In genomic region chr9:116146235-116146634, GRCm38 (mm10) we compare ENCODE assay signal across 10 mouse cellular contexts. TPM values are rescaled to one million over a fixed set of nuclear protein-coding genes. Genes with fewer than 3 reads are reported as not detected.
DNase-seq lines count a peak whose midpoint lies in the region; ATAC-seq and TF ChIP-seq lines count a peak whose summit lies in the region.
"Had no signal": no experiment of that assay in that cellular context is flagged by ENCODE, and none has a peak within 500 bp of the region (broad histone marks: within the 10 kb centered on the region; RNA-seq: fewer than 3 reads in every experiment).

No protein-coding gene starts in this region.

- TF ChIP-seq POLR2A in CH12.LX (IDR thresholded peaks at IDR 0.05; ENCODE audit: low read depth, low read length) = no peak; the same call in 1 of the 2 replicates

- no peak for TF ChIP-seq CTCF in CH12.LX (conservative IDR thresholded peaks at IDR 0.05 in 1 of 2, IDR thresholded peaks at IDR 0.05 in 1 of 2; ENCODE audit: low read depth in 2 of 2, low read length in 2 of 2)

- DNase-seq in CH12.LX (ENCODE audit: extremely low read depth) = no peak
- no peak for DNase-seq in embryonic facial prominence, embryonic 10.5 days (ENCODE audit: low spot score)
- DNase-seq in cerebellum, postnatal 25 days = no peak
- DNase-seq in thymus, postnatal 4 days = no peak
- DNase-seq in adrenal gland, postnatal 4 days (ENCODE audit: low spot score in 2 of 2) = no peak
- DNase-seq in cerebellum, adult 9-10 months = no peak

- H3K27ac ChIP-seq in CH12.LX (ENCODE audit: insufficient read depth, low read depth) = peak overlapping the region; percentile 78
- peak overlapping the region; percentile 63 for H3K27ac ChIP-seq in embryonic facial prominence, embryonic 10.5 days (replicated peaks)
- H3K27ac ChIP-seq in hindbrain, embryonic 13.5 days = 0 out of 2 replicates have a peak overlapping the region, but pooled peaks have one; percentile 18
- H3K27ac ChIP-seq in liver, embryonic 12.5 days = peak overlapping the region; percentile 53
- H3K27ac ChIP-seq: liver, embryonic 14.5 days had no signal

- ATAC-seq in hindbrain, embryonic 13.5 days (ENCODE audit: low FRiP score) = no peak
- ATAC-seq in liver, embryonic 12.5 days = no peak

- peak overlapping the region; percentile 71; the same call in 1 of the 2 replicates for H3K9ac ChIP-seq in CH12.LX (ENCODE audit: insufficient read depth, low read depth)
- 0 out of 2 replicates have a peak overlapping the region, but pooled peaks have one; percentile 20 for H3K9ac ChIP-seq in hindbrain, embryonic 13.5 days
- H3K9ac ChIP-seq in liver, embryonic 12.5 days = no peak overlapping the region
- H3K9ac ChIP-seq: liver, embryonic 14.5 days had no signal

- H3K4me1 ChIP-seq in CH12.LX (ENCODE audit: control insufficient read depth in 1 of 2, insufficient read depth in 2 of 2) = peaks cover 11 to 67% of the 10 kb centered on the region in 2 experiments
- H3K4me1 ChIP-seq in embryonic facial prominence, embryonic 10.5 days = peaks cover 50% of the 10 kb centered on the region
- no peaks in the 10 kb centered on the region; the same call in 1 of the 2 replicates for H3K4me1 ChIP-seq in hindbrain, embryonic 13.5 days (replicated peaks)
- peaks cover 41% of the 10 kb centered on the region for H3K4me1 ChIP-seq in liver, embryonic 12.5 days

- peak overlapping the region; percentile 32 to 50 (median 48) for H3K4me3 ChIP-seq in CH12.LX (replicated peaks in 1 of 3; ENCODE audit: low read depth in 2 of 3, low read length in 2 of 3, poor library complexity in 1 of 3)
- H3K4me3 ChIP-seq in embryonic facial prominence, embryonic 10.5 days = no peak overlapping the region
- no peak overlapping the region for H3K4me3 ChIP-seq in hindbrain, embryonic 13.5 days
- H3K4me3 ChIP-seq in liver, embryonic 12.5 days = no peak overlapping the region

- H3K4me2 ChIP-seq in CH12.LX (ENCODE audit: insufficient read depth, low read depth, poor library complexity, severe bottlenecking) = peak overlapping the region; percentile 79
- H3K4me2 ChIP-seq in hindbrain, embryonic 13.5 days = no peak overlapping the region
- H3K4me2 ChIP-seq in liver, embryonic 12.5 days = no peak overlapping the region; the same call in 1 of the 2 replicates

- TF ChIP-seq RAD21 in CH12.LX (IDR thresholded peaks at IDR 0.05; ENCODE audit: low read depth, low read length) = no peak

- in situ Hi-C loops in CH12.LX (cut with MboI; ENCODE audit: low pct_ligation_motif_present, low pct_unique_long_range_greater_than_20kb, low sequenced_read_pairs) = no loop called here

- peaks cover 91% of the 10 kb centered on the region for H3K79me2 ChIP-seq in CH12.LX (replicated peaks; ENCODE audit: control insufficient read depth, extremely low read depth, insufficient read depth, poor library complexity, severe bottlenecking)

- dilution Hi-C loops in CH12.LX (cut with MboI; ENCODE audit: extremely low pct_ligation_motif_present, extremely low pct_unique_long_range_greater_than_20kb, low sequenced_read_pairs) = no loop called here

- WGBS in embryonic facial prominence, embryonic 10.5 days = 65% methylated on average over 9 of the region's 9 CpGs
- WGBS in hindbrain, embryonic 13.5 days = 61% methylated on average over 9 of the region's 9 CpGs
- WGBS in liver, embryonic 12.5 days (ENCODE audit: insufficient replicate concordance) = 26% methylated on average over 9 of the region's 9 CpGs

- no peaks in the 10 kb centered on the region for H3K9me3 ChIP-seq in CH12.LX (replicated peaks; ENCODE audit: low read length)
- no peaks in the 10 kb centered on the region for H3K9me3 ChIP-seq in embryonic facial prominence, embryonic 10.5 days
- no peaks in the 10 kb centered on the region for H3K9me3 ChIP-seq in hindbrain, embryonic 13.5 days
- no peaks in the 10 kb centered on the region for H3K9me3 ChIP-seq in liver, embryonic 12.5 days (replicated peaks)

- no peak for TF ChIP-seq EP300 in CH12.LX (IDR thresholded peaks at IDR 0.05; ENCODE audit: low read length)

- H3K27me3 ChIP-seq in CH12.LX (replicated peaks) = no peaks in the 10 kb centered on the region
- H3K27me3 ChIP-seq in embryonic facial prominence, embryonic 10.5 days (replicated peaks; ENCODE audit: low read depth, poor library complexity, severe bottlenecking) = no peaks in the 10 kb centered on the region
- H3K27me3 ChIP-seq in hindbrain, embryonic 13.5 days = no peaks in the 10 kb centered on the region
- no peaks in the 10 kb centered on the region for H3K27me3 ChIP-seq in liver, embryonic 12.5 days (replicated peaks)

- H3K36me3 ChIP-seq in CH12.LX (replicated peaks in 1 of 2; ENCODE audit: control insufficient read depth in 1 of 2, insufficient read depth in 1 of 2, low read length in 1 of 2) = peaks cover 32 to 75% of the 10 kb centered on the region in 2 experiments
- H3K36me3 ChIP-seq in embryonic facial prominence, embryonic 10.5 days (replicated peaks) = no peaks in the 10 kb centered on the region
- no peaks in the 10 kb centered on the region for H3K36me3 ChIP-seq in hindbrain, embryonic 13.5 days
- H3K36me3 ChIP-seq in liver, embryonic 12.5 days = no peaks in the 10 kb centered on the region

TF ChIP-seq in CH12.LX, 34 proteins besides CTCF, POLR2A, EP300 and RAD21:
- TF ChIP-seq ZNF384 (IDR thresholded peaks at IDR 0.05; ENCODE audit: low read depth, low read length) (no peak), HCFC1 (IDR thresholded peaks at IDR 0.05; ENCODE audit: low read depth, low read length) (0 out of 2 replicates have a peak, but pooled peaks have one; percentile 12)

RNA-seq across cellular contexts. Expression of gene Tgfbr2, which starts 28.9 kb away (rescaled TPM):
- total RNA-seq in CH12.LX (2012; rRNA removed) = 43.0 and 46.3 TPM in 2 replicates
- 19.6 and 21.2 TPM in 2 replicates for total RNA-seq in CH12.LX (2014; rRNA removed)
- 37.4 and 42.8 TPM in 2 replicates for polyA plus RNA-seq in CH12.LX (2012; ENCODE audit: insufficient read length, low read depth)
- 8.6 and 9.2 TPM in 2 replicates for polyA plus RNA-seq in embryonic facial prominence, embryonic 10.5 days (2016; fragmentation: Nextera tagmentation; extraction: Ambion mirVana)
- polyA plus RNA-seq in hindbrain, embryonic 13.5 days (2015; fragmentation: Nextera tagmentation; extraction: Ambion mirVana) = 8.9 and 9.0 TPM in 2 replicates
- polyA plus RNA-seq in liver, embryonic 12.5 days (2016; fragmentation: Nextera tagmentation; extraction: Ambion mirVana) = 6.9 and 7.1 TPM in 2 replicates
- total RNA-seq in adrenal gland, postnatal 4 days (2021) = 10 to 100 TPM; 71.8 to 72.1 TPM
- total RNA-seq: MEL had no signal

Comparison
In these comparisons a context has a peak if more than half of its experiments do, and no peak if none do; other contexts are left out.
1. H3K27ac ChIP-seq: peak in every context shown above with its lines; median percentile 78 in CH12.LX; 63 in embryonic facial prominence, embryonic 10.5 days; 53 in liver, embryonic 12.5 days; 18 in hindbrain, embryonic 13.5 days.
2. H3K4me3 ChIP-seq: peak in CH12.LX (3 of 3); none in embryonic facial prominence, embryonic 10.5 days (single experiment), hindbrain, embryonic 13.5 days (single experiment) and liver, embryonic 12.5 days (single experiment).